Mouse (Mus musculus) gastrocnemius, postnatal 36 days (tissue): ENCODE data around the gene Ptger1. TPM values are rescaled to one million over a fixed set of nuclear protein-coding genes. Genes with fewer than 3 reads are reported as not detected.
A peak's percentile ranks its signal among the peaks of the same experiment; 100 is the strongest.

Source experiments
- DNase-seq, 2 experiments: peaks; one replicate each; pipeline ENCODE4 v3.0.0; 2022
- intact Hi-C: fragments of 180-260 bp; cut with DNase I; formaldehyde crosslinking; loops from one replicate; pipeline ENCODE4 v1.15.1; 2025
- long read RNA-seq, 2 experiments: library from polyadenylated mRNA; stranded (forward); transcript quantifications; one replicate each; pipeline ENCODE4 v2.0.0; 2021
- total RNA-seq, 2 experiments: library from RNA; stranded (reverse); gene quantifications; 2 replicates each; pipeline ENCODE4 v1.2.3; 2021

Ptger1 gene
- total RNA-seq = under 1 TPM; 0.10 to 0.12 TPM
- long read RNA-seq, experiment 1 = 0 reads
- long read RNA-seq, experiment 2 = 0 reads

DNA sequence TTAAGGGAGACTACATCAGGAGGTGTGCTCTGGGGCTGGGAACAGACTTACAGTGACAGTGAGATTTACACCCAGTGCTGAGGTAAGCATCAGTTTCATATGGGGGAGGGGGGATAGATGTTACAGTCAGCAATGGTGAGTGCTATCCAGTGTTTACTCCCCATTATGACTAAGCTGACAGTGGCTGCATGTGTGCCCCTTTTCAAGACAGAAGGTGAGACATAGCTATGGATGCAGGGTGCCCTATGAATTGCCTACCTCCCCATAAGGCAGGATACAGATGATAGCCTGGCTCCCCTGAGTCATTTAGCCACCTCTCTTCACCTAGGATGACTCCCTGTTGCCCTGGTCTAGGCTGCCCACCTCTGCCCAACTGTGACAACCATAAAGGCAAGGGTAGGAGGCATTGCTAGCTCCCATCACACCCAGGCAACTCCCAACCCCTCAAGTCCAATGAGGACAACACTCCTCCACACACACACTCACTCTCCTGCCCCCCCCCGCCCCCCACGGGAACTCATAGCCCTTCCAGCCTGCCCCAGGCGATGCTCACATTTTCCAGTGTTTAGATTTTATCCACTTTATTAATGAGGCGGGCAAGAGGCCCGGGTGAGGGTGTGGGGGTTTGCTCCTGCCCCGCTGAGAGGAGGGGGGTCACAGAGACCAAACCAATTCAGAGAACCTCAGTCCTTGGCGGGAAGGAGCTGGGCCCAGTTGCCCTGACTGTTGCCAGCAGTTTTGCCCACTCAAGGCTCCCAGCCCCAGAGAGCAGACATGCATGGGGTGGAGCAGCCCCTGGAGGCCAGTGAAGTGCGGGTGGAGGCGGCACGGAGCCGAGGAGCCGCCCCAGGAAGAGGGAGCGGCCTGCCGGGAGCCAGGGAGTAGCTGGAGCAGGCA lies at the start of gene Ptger1:
Gene Ptger1, plus strand, starts transcription at position 710 of the 897 bp plus-strand sequence.
- intact Hi-C loops = no loop called here
- peak; percentile 55 to 60 for DNase-seq

- intact Hi-C loops = no loop called here
- no peak for DNase-seq
Observed at GRCm38 (mm10) chr8:83617111-83617510, 49.4 kb upstream of the Ptger1 start.

- DNase-seq = no peak
- intact Hi-C loops = no loop called here
Observed at GRCm38 (mm10) chr8:83618566-83618965, 47.9 kb upstream of the Ptger1 start.

DNA sequence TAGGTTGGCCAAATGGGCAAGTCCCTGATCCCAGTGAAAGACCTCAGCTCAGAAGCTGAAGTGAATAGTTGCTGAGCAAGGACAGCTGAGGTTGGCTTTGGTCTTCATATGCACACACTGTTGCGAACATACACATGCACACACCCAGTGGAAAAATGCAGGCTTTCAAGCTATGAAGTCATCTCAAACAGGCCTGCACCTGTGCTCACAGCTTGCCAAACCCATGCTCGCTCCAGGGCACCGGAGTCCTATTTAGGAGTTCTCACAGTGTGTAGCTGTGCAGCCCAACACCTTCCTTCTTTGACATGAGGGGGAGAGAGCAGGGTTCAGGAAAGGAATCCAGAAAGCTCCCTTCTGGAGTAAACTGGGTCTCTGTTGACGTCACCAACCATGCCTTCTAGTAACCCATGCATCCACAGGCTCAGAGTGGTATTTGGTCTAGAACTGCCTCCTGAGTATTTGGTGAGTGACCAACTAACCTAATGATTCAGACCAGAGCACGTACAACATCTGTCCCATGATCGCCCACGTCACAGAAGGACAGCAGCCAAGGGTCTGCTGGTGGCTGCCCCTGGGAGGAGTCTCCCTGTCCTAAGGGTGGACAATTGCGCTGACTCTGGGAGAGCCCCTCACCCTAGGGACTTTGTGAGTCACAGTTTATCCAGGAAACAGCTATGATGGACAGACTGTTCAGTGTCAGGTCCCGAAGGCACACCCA lies 46.8 kb upstream of the Ptger1 start:
- intact Hi-C loops = no loop called here
- no peak for DNase-seq

DNA sequence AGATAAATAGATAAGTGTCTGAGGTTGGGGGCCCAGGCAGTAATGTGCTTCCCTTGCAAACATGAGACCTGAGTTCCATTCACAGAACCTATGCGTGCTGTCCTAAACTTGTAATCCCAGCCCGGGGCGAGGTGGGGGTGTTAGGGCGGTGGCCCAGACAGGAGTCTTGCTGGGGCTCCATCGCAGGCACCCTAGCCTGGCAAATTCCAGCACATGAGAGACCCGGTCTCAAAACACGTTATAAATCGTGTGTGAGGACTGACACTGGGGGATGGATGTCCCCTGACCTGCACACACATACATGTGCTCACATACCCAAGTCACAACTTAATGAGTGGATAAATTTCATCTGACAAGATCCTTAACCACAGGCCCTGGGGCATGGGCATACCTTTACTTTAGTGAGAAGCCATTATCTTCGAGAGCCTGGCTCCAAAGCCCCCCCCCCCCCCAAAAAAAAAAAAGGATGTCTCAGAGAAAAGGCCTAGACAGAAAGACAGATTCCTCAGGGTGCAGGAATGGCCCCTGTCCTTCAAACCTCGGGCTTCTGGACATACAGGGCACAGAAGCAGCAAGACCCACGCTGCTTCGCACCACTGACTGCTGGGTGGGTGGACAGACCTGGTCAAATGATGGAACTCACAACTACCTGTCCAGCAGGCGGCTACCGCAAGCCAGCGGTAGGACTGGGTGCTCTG lies 44.6 kb upstream of the Ptger1 start:
- DNase-seq = no peak
- intact Hi-C loops = no loop called here

GRCm38 (mm10) chr8:83622389-83622989 lies 44.0 kb upstream of the Ptger1 start:
- intact Hi-C loops = no loop called here
- peak; percentile 76 to 80 for DNase-seq

GRCm38 (mm10) chr8:83623549-83623948 lies 42.9 kb upstream of the Ptger1 start:
- intact Hi-C loops = no loop called here
- no peak for DNase-seq

DNA sequence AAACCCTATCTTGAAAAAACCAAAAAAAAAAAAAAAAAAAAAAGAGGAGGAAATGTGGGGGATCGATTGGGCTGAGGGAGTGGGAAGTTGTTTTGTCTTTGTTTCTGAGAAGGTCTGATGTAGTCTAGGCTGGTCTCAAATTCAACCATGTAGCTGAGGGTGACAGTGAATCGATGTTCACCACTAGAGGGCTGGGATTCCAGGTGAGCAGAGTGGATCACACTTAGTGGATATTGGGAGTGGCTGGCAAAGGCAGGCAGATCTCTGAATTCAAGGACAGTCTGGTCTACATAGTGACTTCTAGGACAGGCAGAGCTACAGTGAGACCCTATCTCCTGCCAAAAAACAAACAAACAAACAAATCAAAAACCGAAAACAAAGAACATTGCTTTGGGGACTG lies 41.7 kb upstream of the Ptger1 start:
- DNase-seq = no peak
- intact Hi-C loops = no loop called here

DNA sequence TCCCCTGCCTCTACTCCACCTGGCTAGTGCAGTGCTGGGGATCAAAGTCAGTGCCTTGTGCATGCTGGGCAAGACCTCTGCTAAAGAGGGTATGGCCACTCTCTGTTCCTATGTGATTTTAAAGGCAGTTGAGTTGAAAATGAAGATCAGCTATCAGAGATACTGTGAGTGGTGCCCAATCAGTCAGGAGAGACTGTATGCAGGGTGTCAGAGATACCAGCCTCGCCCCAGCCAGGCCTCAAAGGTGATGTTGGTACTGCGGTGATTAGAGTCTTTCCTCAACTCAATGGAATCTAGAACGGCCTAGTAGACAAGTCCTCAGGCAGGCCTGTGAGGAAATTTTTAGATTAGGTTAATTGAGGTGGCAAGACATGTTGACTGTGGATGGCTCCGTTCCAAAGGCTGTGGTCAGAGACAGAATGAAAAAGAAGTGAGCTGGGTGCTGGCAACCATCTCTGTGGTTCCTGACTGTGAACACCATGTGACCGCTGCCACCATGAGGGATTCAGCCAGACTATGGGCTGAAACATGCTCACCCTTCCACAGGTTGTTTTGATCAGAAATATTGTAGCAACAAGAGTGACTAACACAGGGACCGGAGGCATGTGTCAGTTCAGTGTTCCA lies 40.7 kb upstream of the Ptger1 start:
- intact Hi-C loops = no loop called here
- no peak for DNase-seq

DNA sequence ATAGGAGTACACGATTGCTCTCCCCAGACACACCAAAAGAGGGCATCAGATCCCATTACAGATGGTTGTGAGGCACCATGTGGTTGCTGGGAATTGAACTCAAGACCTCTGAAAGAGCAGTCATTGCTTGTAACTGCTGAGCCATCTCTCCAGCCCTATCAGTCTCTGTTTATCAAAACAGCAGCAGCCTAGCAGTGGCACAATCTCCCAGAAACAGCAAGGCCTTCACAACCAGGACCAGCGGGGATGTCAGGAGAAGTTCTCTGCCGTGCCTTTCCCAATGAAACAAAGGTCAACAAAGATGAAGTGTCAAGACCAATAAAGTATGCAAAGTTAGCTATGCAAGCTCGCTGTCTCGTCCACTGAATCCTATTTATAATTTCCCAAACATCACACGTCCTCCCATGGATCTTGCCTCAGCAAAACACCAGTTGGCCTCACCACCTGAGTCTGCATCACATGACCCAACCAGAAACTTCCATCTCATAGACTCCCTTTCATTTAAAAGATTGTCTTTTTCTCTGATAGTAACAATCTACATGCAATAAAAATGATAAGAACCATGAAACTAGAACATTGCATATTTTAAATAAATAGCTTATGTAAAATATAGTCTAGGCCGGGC lies 34.3 kb upstream of the Ptger1 start:
- DNase-seq = no peak
- intact Hi-C loops = no loop called here

DNA sequence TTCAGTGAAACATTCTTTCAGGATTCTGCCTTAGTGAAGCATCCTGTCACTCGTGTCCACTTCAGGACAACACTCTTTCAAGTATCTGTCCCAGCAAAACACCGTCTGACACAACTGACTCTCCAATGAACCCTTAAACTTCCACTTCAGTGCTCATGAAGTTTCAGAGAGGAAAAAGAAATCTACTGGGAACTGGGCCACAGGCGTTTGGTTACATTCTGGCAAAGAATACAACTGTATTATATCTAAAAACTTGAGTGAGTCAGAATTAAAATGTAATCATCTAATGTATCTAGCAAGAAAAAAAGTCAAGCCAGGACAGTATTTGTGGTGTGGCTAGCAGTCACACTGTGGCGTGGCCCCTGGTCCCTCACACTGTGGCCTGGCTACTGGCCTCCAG lies 27.6 kb upstream of the Ptger1 start:
- no peak for DNase-seq
- intact Hi-C loops = no loop called here

DNA sequence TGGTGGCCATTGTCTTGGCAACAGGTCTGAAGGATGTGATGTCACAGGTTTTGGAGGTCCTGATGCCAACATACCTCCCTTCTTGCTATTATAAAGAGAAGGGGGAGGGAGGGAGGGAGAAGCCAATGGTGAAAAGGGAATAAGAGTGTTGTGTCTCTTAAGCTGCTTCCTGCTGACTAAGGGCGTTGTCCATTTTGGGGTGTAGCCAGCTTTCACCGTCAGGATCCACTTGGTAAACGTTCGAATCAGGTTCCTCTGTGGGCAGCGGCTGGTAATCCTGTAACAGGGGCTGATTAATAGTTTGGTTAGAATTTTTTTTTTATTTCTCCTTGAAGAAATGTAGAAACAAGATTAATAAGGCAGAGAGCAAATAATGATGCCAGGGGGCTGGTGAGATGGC lies 26.8 kb upstream of the Ptger1 start:
- DNase-seq = no peak
- intact Hi-C loops = no loop called here

DNA sequence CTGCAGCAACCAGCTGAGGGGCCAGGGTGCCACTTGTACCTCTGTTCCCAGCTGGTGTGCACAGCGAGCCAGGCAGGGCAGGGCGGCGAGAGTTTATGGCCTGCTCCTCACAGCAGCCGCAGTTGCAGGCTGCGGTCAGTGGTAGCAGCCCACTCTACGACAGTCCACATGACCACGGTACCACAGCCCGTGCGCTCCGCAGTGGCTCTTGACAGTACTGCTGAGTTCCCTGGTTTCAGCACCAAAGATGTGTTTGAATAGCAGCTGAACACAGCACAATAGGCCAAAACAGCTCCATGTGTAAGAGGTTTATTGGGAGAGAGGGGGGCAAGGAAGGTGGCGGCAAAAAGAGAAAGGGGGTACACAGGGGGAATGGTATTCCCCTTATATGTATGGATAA lies 19.0 kb upstream of the Ptger1 start:
- intact Hi-C loops = no loop called here
- no peak for DNase-seq

DNA sequence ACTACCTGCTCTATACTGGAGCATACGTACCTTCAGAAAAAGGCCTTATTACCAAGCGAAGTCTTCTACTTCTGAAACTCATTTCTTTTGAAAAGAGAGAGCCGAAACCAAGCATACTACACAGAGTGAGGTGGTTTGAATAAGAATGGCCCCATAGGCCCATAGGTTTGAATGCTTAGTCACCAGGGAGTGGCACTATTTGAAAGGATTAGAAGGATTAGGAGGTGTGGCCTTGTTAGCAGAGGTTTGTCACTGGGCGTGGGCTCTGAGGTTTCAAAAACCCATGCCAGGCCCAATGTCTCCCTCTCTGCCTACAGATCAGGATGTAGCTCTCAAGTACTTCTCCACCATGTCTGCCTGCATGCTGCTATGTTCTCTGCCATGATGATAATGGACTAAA lies 18.4 kb upstream of the Ptger1 start:
- no peak for DNase-seq
- intact Hi-C loops = no loop called here

DNA sequence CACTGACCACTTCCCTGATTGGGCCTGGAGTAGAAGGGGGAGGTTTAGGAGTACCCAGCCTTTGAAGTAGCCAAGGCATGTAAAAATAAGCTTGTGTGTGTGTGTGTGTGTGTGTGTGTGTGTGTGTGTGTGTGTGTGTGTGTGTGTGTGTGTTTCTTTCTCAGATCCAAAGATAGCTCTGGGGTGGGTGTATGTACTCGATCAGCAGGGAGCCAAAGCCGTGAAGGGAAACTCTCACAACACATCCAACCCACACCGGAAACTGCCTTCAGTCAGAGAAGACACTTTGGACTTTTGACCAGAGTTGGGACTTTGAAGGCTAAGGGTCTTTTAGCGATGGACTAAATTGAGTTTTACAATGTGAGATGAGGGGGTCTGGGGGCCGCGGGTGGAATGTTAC lies 16.8 kb upstream of the Ptger1 start:
- no peak for DNase-seq
- intact Hi-C loops = no loop called here

DNA sequence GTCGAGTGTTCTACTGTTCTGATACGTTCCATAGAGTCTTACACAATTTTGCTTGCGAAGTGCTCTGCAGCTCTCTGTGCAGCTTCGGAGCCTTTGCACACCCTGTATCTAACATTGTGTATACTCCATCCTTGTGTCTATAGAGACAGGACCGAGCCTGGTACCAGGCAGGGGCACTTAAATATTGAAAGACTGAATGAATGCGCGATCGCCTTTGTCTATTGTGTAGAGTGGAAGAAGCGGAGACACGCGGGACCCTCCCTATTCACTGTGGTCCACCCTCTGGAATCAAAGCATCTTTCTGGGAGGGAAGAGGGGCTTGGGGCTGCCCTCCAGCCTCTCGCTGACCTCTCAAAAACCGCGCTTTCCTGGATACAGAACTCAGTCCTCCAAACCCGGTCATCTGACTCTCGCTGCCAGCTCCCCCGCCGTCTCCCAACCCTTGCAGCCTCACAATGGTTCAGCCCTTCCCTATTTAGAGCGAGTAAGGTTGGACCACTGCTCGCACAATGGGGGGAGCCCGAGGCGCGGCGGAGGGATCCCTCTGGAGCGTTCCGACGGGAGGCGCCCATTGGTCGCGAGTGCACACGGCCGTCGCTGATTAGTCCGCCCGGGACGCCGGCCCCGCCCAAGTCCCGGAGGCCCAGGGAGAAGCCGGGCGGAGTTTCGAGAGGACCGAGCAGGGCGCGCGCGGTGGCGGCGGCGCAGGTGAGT lies 14.3 kb upstream of the Ptger1 start, which contains the start of gene Gipc1:
Gene Gipc1, plus strand, starts transcription at position 648 of the 714 bp plus-strand sequence.
- DNase-seq = peak; percentile 86 to 95

GRCm38 (mm10) chr8:83652744-83653661 lies 13.5 kb upstream of the Ptger1 start:
- intact Hi-C loops = no loop called here
- DNase-seq = peak in 1 of 2 experiments; percentile 15

More for the DNA sequence above, 14.3 kb upstream of the Ptger1 start, which contains the start of gene Gipc1:
- intact Hi-C loops = no loop called here

DNA sequence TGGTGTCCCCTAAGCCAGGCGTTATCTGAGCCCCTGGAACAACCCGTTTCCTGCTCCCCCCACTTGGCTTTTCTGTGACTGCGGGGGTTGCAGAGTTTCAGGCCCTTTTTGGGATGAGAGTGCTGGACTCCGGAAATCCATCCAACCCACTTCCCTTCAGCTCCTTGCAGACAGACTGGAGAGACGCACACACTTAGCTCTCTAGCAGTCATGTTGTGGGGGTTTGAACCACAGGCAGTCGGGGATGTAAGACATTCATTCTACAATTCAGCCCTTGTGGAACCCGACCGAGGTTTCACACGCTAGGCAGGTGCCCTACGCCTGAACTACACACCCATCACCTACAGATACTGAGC lies 12.8 kb upstream of the Ptger1 start:
- intact Hi-C loops = no loop called here
- no peak for DNase-seq
